Mouse (Mus musculus): ENCODE measurements around the gene C1qbp. TPM values are rescaled to one million over a fixed set of nuclear protein-coding genes. Genes with fewer than 3 reads are reported as not detected.

The C1qbp gene
- total RNA-seq, 1 experiment from 2014 or later = 23.8 TPM

GRCm38 (mm10) chr11:70980232-70980631 is 2.6 kb downstream of the C1qbp start:
- no peak for ATAC-seq (replicated peaks; ENCODE audit: insufficient number of reproducible peaks, low FRiP score, low TSS enrichment, poor library complexity, severe bottlenecking)

- ATAC-seq (replicated peaks; ENCODE audit: insufficient number of reproducible peaks, low FRiP score, low TSS enrichment, poor library complexity, severe bottlenecking) = no peak
Observed at GRCm38 (mm10) chr11:70977293-70977692, 5.5 kb downstream of the C1qbp start.

GRCm38 (mm10) chr11:70975193-70975592 is 7.6 kb downstream of the C1qbp start:
- ATAC-seq (replicated peaks; ENCODE audit: insufficient number of reproducible peaks, low FRiP score, low TSS enrichment, poor library complexity, severe bottlenecking) = no peak

- ATAC-seq (replicated peaks; ENCODE audit: insufficient number of reproducible peaks, low FRiP score, low TSS enrichment, poor library complexity, severe bottlenecking) = no peak
Observed at GRCm38 (mm10) chr11:70973947-70974346, 8.9 kb downstream of the C1qbp start.

- no peak for ATAC-seq (replicated peaks; ENCODE audit: insufficient number of reproducible peaks, low FRiP score, low TSS enrichment, poor library complexity, severe bottlenecking)
Observed at GRCm38 (mm10) chr11:70972586-70972985, 10.2 kb downstream of the C1qbp start.

GRCm38 (mm10) chr11:70970560-70971540 is 12.0 kb downstream of the C1qbp start:
- ATAC-seq (replicated peaks; ENCODE audit: insufficient number of reproducible peaks, low FRiP score, low TSS enrichment, poor library complexity, severe bottlenecking) = peak; percentile 14

- ATAC-seq (replicated peaks; ENCODE audit: insufficient number of reproducible peaks, low FRiP score, low TSS enrichment, poor library complexity, severe bottlenecking) = peak; percentile 91
Observed at GRCm38 (mm10) chr11:70969821-70970559, 12.8 kb downstream of the C1qbp start, which contains the start of the genes Nup88 and Rpain. Gene Nup88, minus strand, starts transcription at chr11:70969973. Gene Rpain, plus strand, starts transcription at chr11:70970213.

GRCm38 (mm10) chr11:70969271-70969794 is 13.5 kb downstream of the C1qbp start:
- peak; percentile 3; the same call in 1 of the 2 replicates for ATAC-seq (replicated peaks; ENCODE audit: insufficient number of reproducible peaks, low FRiP score, low TSS enrichment, poor library complexity, severe bottlenecking)

GRCm38 (mm10) chr11:70964222-70964907 is 18.5 kb downstream of the C1qbp start:
- ATAC-seq (replicated peaks; ENCODE audit: insufficient number of reproducible peaks, low FRiP score, low TSS enrichment, poor library complexity, severe bottlenecking) = no peak

GRCm38 (mm10) chr11:70960786-70961554 is 21.9 kb downstream of the C1qbp start:
- ATAC-seq (replicated peaks; ENCODE audit: insufficient number of reproducible peaks, low FRiP score, low TSS enrichment, poor library complexity, severe bottlenecking) = no peak

GRCm38 (mm10) chr11:70954711-70955110 is 28.1 kb downstream of the C1qbp start:
- no peak for ATAC-seq (replicated peaks; ENCODE audit: insufficient number of reproducible peaks, low FRiP score, low TSS enrichment, poor library complexity, severe bottlenecking)

- ATAC-seq (replicated peaks; ENCODE audit: insufficient number of reproducible peaks, low FRiP score, low TSS enrichment, poor library complexity, severe bottlenecking) = no peak
Observed at GRCm38 (mm10) chr11:70944935-70945817, 37.6 kb downstream of the C1qbp start.

GRCm38 (mm10) chr11:70943651-70944050 is 39.2 kb downstream of the C1qbp start:
- no peak for ATAC-seq (replicated peaks; ENCODE audit: insufficient number of reproducible peaks, low FRiP score, low TSS enrichment, poor library complexity, severe bottlenecking)

GRCm38 (mm10) chr11:70942596-70942995 is 40.2 kb downstream of the C1qbp start:
- ATAC-seq (replicated peaks; ENCODE audit: insufficient number of reproducible peaks, low FRiP score, low TSS enrichment, poor library complexity, severe bottlenecking) = no peak

GRCm38 (mm10) chr11:70935316-70935715 is 47.5 kb downstream of the C1qbp start:
- ATAC-seq (replicated peaks; ENCODE audit: insufficient number of reproducible peaks, low FRiP score, low TSS enrichment, poor library complexity, severe bottlenecking) = no peak

- ATAC-seq (replicated peaks; ENCODE audit: insufficient number of reproducible peaks, low FRiP score, low TSS enrichment, poor library complexity, severe bottlenecking) = no peak
Observed at GRCm38 (mm10) chr11:70931461-70931860, 51.4 kb downstream of the C1qbp start.

Data from monocyte, adult 5-6 weeks (primary cell).